Mouse (Mus musculus) c-Kit-negative CD71-positive TER-119-positive erythroid progenitor cells, embryonic 14.5 days (primary cell): ENCODE data around the gene Echdc3.
A peak's percentile ranks its signal among the peaks of the same experiment; 100 is the strongest.

Experiments used
- DNase-seq: peaks from one replicate; pipeline ENCODE4 v3.0.0-alpha.2; 2013; ENCODE audit warnings: low read depth, low spot score

Echdc3 gene

DNA sequence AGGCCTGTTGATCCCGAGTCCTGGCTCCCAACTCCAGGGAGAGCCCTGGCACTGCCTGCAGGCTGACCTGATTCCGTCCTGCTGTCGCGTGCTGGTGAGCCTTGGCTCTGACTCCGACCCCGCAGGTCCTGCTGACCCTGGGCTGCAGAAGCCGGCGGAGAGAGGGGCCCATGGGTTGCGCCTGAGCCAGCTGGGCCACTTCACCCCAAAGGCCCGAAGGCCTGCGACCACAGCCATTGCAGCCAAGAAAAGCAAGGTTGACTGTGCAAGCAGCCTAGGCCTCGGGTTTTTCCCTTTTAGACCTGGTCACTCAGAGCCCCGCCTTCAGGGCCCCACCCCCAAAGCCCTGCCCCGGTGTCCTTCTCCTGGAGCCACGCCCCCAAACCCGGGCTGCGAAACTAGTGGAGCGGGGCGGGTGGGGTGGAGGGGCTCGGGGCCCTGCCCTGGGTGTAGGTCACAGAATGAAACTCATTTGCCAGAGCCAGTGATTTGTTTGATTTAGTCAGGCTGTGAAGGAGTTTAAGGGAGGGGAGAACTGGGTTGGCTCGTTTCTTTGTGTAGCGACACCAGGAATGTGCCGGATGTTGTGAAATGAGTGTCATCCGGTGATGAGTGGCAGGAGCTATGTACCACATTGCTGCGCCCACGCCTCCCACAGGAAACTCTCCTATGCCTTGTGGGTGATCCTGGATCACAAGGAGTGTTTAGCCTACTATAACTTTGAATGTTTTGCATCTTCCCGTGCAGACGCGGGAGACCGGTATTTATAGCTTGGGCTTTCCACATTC lies at the start of gene Echdc3:
Gene Echdc3, minus strand, starts transcription at position 310 of the 788 bp plus-strand sequence.
- DNase-seq, result peak; percentile 6

DNA sequence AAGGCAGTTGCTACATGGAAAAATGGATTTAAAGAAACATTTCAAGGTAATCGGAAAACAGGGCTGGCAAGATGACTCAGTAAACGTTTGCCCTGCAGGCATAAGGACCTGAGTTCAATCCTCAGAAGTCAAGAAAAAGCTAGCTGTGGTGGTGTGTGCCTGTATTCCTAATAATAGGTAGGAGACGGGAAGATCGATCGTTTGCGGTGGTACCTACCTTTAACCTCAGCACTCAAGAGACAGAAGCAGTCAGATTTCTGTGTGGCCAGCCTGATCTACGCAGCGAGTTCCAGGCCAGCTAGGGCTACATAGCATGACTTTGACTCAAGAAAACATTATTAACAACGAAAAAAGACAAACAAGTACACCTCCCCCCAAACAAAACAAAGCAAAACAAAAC lies 48.9 kb upstream of the Echdc3 start:
- DNase-seq, result no peak

DNA sequence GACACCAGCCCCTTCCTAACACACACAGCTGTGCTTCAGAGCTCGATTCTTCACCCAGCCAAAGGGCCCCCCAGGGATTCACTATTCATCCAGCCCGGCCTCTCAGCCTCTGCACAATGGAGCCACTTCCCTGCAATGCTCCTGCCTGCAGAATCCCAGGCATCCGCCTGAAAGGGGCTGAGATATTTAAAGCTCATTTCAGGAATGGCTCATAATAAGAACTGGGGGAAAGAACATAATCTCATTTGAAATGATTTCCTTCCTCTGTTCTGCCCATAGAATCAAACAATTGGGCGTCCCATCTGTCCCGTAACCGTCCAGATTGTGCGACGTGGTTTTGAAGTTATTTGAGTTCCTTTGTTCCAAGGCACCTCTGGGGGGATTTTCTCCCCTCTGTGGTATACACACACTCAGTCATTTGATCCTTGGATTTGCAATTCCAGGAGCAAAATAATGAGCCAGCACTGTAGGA lies 48.4 kb upstream of the Echdc3 start:
- DNase-seq, result no peak

DNA sequence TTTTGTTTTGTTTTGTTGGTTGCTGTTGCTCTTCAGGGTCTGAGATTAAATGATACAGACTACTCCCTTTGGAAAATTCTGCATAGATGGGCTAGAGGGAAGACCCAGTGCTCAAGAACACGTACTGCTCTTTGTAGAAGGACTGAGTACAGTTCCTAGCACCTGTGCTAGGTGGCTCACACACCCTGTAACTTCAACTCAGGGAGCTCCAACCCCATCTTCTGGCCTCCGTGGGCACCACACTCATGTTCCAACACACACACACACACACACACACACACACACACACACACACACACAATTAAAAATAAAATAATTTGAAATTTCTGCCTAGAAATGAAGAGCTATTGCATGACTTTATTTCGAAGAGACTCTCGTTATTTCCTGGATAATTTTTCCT lies 47.8 kb upstream of the Echdc3 start:
- no peak for DNase-seq

DNA sequence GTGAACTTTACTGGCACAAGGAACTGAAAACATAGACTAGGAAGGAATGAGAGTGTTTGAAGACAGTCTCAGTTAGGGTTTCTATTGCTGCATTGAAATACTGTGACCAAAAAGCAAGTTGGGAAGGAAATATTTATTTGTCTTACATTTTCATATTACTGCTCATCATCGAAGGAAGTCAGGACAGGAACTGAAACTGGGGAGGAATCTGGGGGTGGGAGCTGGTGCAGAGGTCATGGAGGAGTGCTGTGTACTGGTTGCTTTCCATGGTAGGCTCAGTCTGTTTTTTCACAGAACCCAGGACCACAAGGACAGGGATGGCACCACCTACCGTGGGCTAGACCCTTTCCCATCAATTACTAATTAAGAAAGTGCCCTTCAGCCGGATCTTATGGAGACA lies 46.3 kb upstream of the Echdc3 start:
- DNase-seq, result no peak

GRCm38 (mm10) chr2:6258026-6258425 lies 45.2 kb upstream of the Echdc3 start:
- no peak for DNase-seq

DNA sequence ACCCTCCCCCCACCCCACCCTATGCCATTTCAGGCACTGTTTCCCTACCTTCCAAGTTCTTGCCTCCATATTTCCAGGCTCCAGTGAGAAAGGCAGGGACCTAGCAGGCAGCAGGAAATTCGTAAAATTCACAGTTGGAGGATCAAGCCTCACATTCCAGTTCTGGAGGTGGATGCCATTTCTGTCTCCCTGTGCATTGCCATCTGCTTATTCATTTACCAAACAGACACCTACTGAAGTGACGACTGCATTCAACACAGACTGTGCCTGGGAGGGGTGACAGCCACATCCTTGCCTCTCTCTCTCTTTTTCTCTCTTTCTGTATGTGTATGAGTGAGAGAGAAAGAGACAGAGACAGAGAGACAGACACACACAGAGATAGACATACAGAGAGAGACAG lies 44.3 kb upstream of the Echdc3 start:
- no peak for DNase-seq

- no peak for DNase-seq
Observed at GRCm38 (mm10) chr2:6255989-6256841, 43.4 kb upstream of the Echdc3 start.

GRCm38 (mm10) chr2:6255402-6255988 lies 42.7 kb upstream of the Echdc3 start:
- no peak for DNase-seq

DNA sequence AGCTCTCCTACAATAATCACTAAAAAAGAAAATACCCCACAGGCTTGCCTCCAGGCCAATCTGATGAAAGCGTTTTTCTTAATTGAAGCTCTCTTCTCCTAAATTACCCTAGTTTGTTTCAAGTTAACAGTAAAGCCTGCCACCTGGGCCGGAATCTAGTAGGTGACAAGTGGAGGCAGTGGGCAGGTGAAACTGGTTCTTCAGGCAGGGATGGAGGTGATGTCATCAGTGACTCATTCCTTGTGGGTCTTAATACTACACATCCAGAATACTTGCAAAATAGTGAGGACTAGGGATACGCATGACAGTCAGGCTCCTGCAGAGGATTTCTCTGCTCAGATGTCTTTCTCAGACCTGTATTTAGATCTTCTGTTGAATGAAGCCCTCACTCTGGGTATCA lies 39.7 kb upstream of the Echdc3 start:
- no peak for DNase-seq

DNA sequence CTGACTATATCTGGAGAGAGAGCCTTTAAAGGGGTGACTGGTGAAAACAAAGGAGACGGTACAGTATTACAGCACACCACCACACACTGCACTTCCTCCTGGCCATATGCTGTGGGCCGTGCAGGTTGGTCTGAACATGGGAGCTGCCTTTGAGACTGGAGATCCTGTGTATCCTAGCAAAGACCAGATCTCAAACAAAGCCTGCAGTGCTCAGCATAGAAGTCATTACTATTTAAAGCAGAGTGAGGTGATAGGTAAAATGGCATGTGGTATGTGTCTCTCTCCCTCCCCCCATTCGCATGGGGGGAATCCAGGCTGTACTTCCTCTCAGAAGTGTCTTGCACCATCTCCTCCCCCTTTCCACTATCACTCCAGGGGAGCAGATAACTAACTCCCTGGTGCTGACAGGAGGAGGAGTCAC lies 38.3 kb upstream of the Echdc3 start:
- DNase-seq, result no peak

DNA sequence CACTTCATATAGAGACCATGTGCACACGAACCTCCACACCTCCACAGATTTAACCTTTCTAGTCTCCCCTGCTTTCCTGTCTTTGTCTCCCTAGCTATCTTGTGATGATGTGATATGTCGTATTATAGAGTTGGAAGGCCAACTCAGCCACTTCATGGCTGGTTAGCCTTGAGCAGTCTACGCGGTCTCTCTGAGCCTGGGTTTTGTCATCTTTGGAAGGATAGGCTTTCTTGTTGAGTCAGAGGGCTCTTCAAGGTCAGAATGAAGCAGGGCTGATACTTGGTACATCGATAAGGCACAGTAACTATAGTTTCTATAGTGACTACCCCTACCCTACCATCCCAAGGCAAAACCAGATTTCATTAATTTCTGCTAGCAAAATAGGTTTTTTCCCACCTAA lies 28.6 kb upstream of the Echdc3 start:
- DNase-seq, result no peak

DNA sequence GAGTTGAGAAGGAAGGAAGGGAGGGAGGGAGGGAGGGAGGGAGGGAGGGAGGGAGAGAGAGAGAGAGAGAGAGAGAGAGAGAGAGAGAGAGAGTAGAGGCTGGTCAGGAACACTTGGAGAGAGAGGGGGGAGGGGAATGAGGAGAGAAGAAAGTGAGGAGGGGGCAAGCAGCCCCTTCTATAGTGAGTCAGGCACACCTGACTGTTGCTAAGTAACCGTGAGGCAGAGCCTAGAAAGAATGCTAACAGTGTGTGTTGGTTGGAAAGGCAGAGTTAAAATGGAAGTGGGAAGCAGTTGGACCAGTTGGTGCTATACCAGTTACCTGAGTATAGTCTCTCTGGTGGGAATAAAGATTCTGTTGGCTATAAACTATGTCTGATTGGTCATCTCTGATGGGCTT lies 27.2 kb upstream of the Echdc3 start:
- no peak for DNase-seq

DNA sequence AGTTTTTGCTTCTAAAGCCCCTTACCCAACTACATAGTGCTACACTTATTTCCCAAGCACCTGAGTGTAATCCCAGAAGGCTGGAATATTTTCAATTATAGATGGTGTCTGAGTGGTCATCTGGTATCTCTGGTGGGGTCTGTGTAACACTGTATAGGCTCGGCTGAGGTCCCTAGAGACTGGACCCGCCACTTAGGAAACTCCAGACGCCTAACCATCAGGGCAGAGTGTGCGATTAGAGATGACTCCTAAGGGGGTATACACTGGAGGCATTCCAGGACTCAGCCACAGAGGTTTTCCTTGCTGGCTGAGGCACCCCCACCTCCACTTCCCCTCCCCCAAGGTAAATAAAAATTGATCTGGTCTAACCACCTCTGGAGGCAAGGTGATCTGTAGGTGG lies 26.5 kb upstream of the Echdc3 start:
- DNase-seq, result no peak

GRCm38 (mm10) chr2:6238679-6239078 lies 25.8 kb upstream of the Echdc3 start:
- no peak for DNase-seq

- DNase-seq, result no peak
Observed at GRCm38 (mm10) chr2:6238244-6238643, 25.4 kb upstream of the Echdc3 start.

GRCm38 (mm10) chr2:6233353-6233752 lies 20.5 kb upstream of the Echdc3 start:
- no peak for DNase-seq

DNA sequence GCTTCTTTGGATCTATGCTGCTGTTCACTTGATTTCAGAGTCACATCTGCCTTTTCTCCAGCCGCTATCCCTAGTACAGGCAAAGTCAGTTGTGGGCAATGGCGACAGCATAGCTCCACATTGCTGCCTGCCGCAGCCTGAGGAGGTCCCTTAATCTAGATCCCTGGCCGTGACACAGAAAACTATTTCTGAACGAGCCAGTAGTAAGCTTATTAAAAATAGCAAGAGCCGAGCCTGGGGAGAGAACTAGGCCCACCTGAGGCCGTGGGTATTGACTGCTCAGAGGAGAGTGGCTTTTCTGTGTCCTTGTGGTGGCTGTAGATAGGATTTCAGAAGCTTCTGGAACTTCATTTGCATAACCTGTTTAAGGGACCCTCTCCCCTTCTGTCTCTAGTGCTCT lies 19.9 kb upstream of the Echdc3 start:
- DNase-seq, result no peak

GRCm38 (mm10) chr2:6230865-6231264 lies 18.0 kb upstream of the Echdc3 start:
- no peak for DNase-seq

DNA sequence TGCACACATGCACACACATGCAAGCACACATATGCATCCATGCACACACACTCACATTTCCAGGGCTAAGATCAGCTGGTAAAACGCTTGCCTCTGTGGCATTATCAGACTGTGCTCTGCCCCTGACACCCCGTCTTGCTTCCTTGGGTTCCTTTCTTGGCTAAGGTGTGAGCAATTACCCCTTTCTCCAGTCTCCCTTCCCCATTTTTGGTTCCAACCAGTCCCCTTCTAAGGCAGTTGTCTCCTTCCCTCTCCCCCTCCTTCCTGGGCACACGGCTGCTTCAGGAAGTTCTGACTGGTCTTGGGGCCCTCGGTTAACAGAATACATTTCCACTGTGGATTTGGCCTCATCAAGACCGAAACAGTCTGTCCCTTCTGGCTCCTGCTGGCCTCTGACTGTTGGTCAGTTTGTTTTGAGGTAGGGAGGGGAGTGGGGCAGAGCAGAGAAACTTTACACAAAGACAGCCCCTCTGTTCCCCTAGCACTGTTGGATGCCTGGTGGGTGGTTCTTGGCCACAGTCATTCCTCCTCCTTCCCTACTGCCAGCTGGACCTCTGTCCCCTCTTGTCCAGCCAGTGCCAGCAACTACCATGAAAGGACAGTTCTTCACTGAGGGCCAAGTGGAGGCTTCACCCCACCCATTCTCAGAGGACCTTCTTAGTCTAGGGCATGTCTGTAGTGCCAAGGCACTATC lies 16.9 kb upstream of the Echdc3 start:
- no peak for DNase-seq

GRCm38 (mm10) chr2:6227059-6227445 lies 14.2 kb upstream of the Echdc3 start:
- DNase-seq, result no peak
